Mouse (Mus musculus) thymus, adult 2 months (tissue): Measurements from ENCODE around the gene Pitpnm2.

Experiments used
- CTCF ChIP-seq: fragments of 200-500 bp; IDR thresholded peaks from 2 replicates; pipeline ENCODE4 v1.5.1; 2012; ENCODE audit warnings: mild to moderate bottlenecking, control low read depth, low read length, moderate library complexity, borderline replicate concordance; ENCODE audit not compliant: control insufficient read depth, poor library complexity, insufficient read depth; ENCODE audit errors: extremely low read depth
- POLR2A ChIP-seq: fragments of 200-500 bp; IDR thresholded peaks from 2 replicates; pipeline ENCODE4 v1.6.1; 2012; ENCODE audit warnings: mild to moderate bottlenecking, low read length, control low read depth, moderate library complexity; ENCODE audit not compliant: control insufficient read depth, poor library complexity, insufficient read depth; ENCODE audit errors: extremely low read depth

GRCm38 (mm10) chr5:124219431-124219830, 30.1 kb downstream of the Pitpnm2 start:
- TF ChIP-seq POLR2A (no peak), CTCF (no peak)
